Mouse (Mus musculus) liver, embryonic 14.5 days (tissue): ENCODE results near the gene Tubb4a. TPM values are rescaled to one million over a fixed set of nuclear protein-coding genes. Genes with fewer than 3 reads are reported as not detected.

Experiments used
- ATAC-seq: fragments of 200-750 bp; cut with Nextera tagmentation; 2 replicates; pipeline ENCODE4 v1.8.0; 2017; ENCODE audit warnings: moderate number of reproducible peaks, mild to moderate bottlenecking, moderate library complexity; ENCODE audit not compliant: insufficient read depth
- DNase-seq, 3 experiments: peaks; one replicate each; pipeline ENCODE4 v3.0.0-alpha.2; 2012 to 2013; ENCODE audit warnings: low read depth in 3 of 3, low spot score in 3 of 3
- H3K27ac ChIP-seq: fragments of 300-500 bp; sonication (generic); 2 replicates; pipeline ENCODE4 v1.5.1; 2014; ENCODE audit warnings: moderate library complexity, mild to moderate bottlenecking, control low read depth, inconsistent platforms
- H3K27me3 ChIP-seq: fragments of 300-500 bp; sonication (generic); 2 replicates; pipeline ENCODE4 v1.6.1; 2014; ENCODE audit warnings: mild to moderate bottlenecking, low read length, moderate library complexity; ENCODE audit not compliant: control insufficient read depth, insufficient read depth
- H3K36me3 ChIP-seq: fragments of 300-500 bp; sonication (generic); replicated peaks from 2 replicates; pipeline ENCODE4 v1.6.1; 2014; ENCODE audit warnings: low read depth; ENCODE audit not compliant: control insufficient read depth, insufficient read depth
- H3K4me1 ChIP-seq, 2 experiments: fragments of 200-500 bp in 1 of 2; fragments of 300-500 bp in 1 of 2; sonication (generic) in 1 of 2; replicated peaks; 2 replicates each; pipeline ENCODE4 v1.6.1; 2012 to 2014; ENCODE audit warnings: antibody characterized with exemption in 1 of 2, inconsistent platforms in 1 of 2, low read length in 1 of 2; ENCODE audit not compliant: control insufficient read depth in 2 of 2, insufficient read depth in 2 of 2
- H3K4me2 ChIP-seq: fragments of 300-500 bp; sonication (generic); 2 replicates; pipeline ENCODE4 v1.6.1; 2014; ENCODE audit warnings: low read depth, mild to moderate bottlenecking, control low read depth, moderate library complexity
- H3K4me3 ChIP-seq, 2 experiments: fragments of 200-500 bp in 1 of 2; fragments of 300-500 bp in 1 of 2; sonication (generic) in 1 of 2; 2 replicates each; pipeline ENCODE4 v1.5.1; 2012 to 2014; ENCODE audit warnings: low read depth in 2 of 2, low read length in 2 of 2, mild to moderate bottlenecking in 2 of 2, control low read depth in 1 of 2, inconsistent platforms in 1 of 2, moderate library complexity in 1 of 2; ENCODE audit not compliant: insufficient read depth in 1 of 2
- H3K9ac ChIP-seq: fragments of 300-500 bp; sonication (generic); replicated peaks from 2 replicates; pipeline ENCODE4 v1.6.1; 2014; ENCODE audit warnings: mild to moderate bottlenecking, control low read depth, moderate library complexity
- H3K9me3 ChIP-seq: fragments of 300-500 bp; sonication (generic); 2 replicates; pipeline ENCODE4 v1.6.1; 2016; ENCODE audit warnings: low read length, mixed read lengths; ENCODE audit not compliant: control insufficient read depth
- CTCF ChIP-seq: IDR thresholded peaks from 2 replicates; pipeline ENCODE4 v1.5.1; 2016; ENCODE audit warnings: antibody characterized with exemption, low read depth, control low read depth
- EP300 ChIP-seq: IDR thresholded peaks from 2 replicates; pipeline ENCODE4 v1.6.1; 2016; ENCODE audit warnings: antibody characterized with exemption, low read depth
- WGBS: fragments of 180-500 bp; shearing (Covaris S2); extraction: QIAGEN DNeasy Blood & Tissue Kit; methylation state at CpG from one replicate; pipeline ENCODE4 v1.1.7; 2014; ENCODE audit not compliant: insufficient replicate concordance; 5-methylcytosine and 5-hydroxymethylcytosine counted together
- polyA plus RNA-seq, 2 experiments: library from polyadenylated mRNA; depleted of rRNA in 1 of 2; stranded (reverse) in 1 of 2; unstranded in 1 of 2; fragments of >200 nt; fragmentation: Nextera tagmentation in 1 of 2; extraction: Ambion mirVana in 1 of 2; gene quantifications; 2 replicates each; pipeline versions ENCODE4 v1.2.1 to v1.2.3; 2012 to 2014

The Tubb4a gene
- polyA plus RNA-seq, 2 experiments = 0.14 to 0.22 TPM

- WGBS = 63% methylated on average over 7 of the region's 7 CpGs
- Histone ChIP-seq H3K9me3 (no peaks in the 10 kb centered on the region), H3K4me3 (no peak overlapping the region), H3K36me3 (no peaks in the 10 kb centered on the region), H3K9ac (no peak overlapping the region), H3K4me2 (no peak overlapping the region), H3K27me3 (peaks cover 16% of the 10 kb centered on the region), H3K4me1 (peaks cover 0 to 2% of the 10 kb centered on the region in 2 experiments; a peak in 1 of 4 replicates), H3K27ac (no peak overlapping the region)
- DNase-seq = no peak
- no peak for ATAC-seq
- TF ChIP-seq EP300 (no peak), CTCF (no peak)
Observed at GRCm38 (mm10) chr17:57108040-57108665, 20.6 kb upstream of the Tubb4a start.

- TF ChIP-seq EP300 = no peak
- no peak for TF ChIP-seq CTCF
- Histone ChIP-seq H3K9me3 (no peaks in the 10 kb centered on the region), H3K27me3 (peaks cover 16% of the 10 kb centered on the region), H3K4me3 (no peak overlapping the region), H3K36me3 (no peaks in the 10 kb centered on the region), H3K27ac (no peak overlapping the region), H3K9ac (no peak overlapping the region), H3K4me2 (no peak overlapping the region), H3K4me1 (peaks cover 0 to 2% of the 10 kb centered on the region in 2 experiments; a peak in 1 of 4 replicates)
- ATAC-seq (no peak), DNase-seq (no peak)
- WGBS = 58% methylated on average over 5 of the region's 5 CpGs
Observed at GRCm38 (mm10) chr17:57107064-57107463, 19.5 kb upstream of the Tubb4a start.

DNA sequence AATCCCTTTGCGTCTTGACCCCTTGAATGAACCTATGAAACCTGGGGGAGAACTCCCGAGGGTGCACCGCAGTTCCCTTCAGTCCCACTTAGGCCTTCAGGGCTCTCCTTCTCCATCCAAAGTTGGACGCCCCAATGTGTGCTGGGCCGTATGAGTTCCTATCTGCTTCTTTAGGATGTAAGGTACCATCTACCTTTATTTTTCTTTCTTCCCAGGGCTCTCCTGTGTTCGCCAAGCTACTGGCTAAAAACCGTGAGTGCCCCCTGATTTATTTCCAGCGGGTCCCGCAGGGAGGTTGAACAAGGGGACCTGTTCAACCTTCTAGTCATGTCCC is 18.4 kb upstream of the Tubb4a start:
- no peak overlapping the region for H3K27ac ChIP-seq
- ATAC-seq (no peak), DNase-seq (no peak)
- H3K9me3 ChIP-seq = no peaks in the 10 kb centered on the region
- TF ChIP-seq EP300 (no peak), CTCF (no peak)
- H3K9ac ChIP-seq = no peak overlapping the region
- WGBS = 19% methylated on average over 9 of the region's 9 CpGs
- peaks cover 16% of the 10 kb centered on the region for H3K27me3 ChIP-seq
- peak overlapping the region; percentile 53 to 68; a peak in 3 of 4 replicates for H3K4me3 ChIP-seq
- peak overlapping the region; percentile 69 for H3K4me2 ChIP-seq
- no peaks in the 10 kb centered on the region for H3K36me3 ChIP-seq
- peaks cover 0 to 2% of the 10 kb centered on the region in 2 experiments; a peak in 1 of 4 replicates for H3K4me1 ChIP-seq

DNA sequence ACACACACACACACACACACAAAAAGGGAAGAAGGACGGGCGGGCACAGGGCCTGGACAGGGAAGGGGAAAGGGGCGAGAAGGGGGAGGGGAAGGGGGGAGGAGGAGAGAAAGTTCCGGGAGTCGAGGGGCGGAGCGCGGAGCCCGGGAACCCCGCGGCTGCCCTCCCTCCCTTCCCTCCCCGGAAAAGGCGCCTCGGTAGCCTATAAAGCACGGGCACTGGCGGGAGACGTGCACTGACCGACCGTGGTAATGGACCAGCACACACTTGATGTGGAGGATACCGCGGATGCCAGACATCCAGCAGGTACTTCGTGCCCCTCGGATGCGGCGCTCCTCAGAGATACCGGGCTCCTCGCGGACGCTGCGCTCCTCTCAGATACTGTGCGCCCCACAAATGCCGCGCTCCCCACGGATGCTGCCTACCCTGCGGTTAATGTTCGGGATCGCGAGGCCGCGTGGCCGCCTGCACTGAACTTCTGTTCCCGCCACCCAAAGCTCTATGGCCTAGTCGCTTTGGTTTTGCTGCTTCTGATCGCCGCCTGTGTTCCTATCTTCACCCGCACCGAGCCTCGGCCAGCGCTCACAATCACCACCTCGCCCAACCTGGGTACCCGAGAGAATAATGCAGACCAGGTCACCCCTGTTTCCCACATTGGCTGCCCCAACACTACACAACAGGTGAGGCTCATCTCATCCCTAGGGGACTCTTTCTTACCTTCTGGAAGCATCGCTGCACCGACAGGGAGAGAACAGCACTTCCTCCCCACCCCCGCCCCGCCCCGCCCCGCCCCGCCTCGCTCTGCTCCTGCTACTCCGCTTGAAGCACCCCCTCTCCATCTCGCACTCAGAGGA is 17.8 kb upstream of the Tubb4a start, which contains the start of gene Tnfsf9:
Tnfsf9 (plus strand) TSS at position 145 of the 854 bp plus-strand sequence.
- ATAC-seq (peak; percentile 45; the same call in 1 of the 2 replicates), DNase-seq (no peak)
- Histone ChIP-seq H3K9me3 (no peaks in the 10 kb centered on the region), H3K9ac (peak within 1 kb of the TSS; percentile 28; the same call in 1 of the 2 replicates), H3K4me3 (peak within 1 kb of the TSS; percentile 53 to 68), H3K36me3 (no peaks in the 10 kb centered on the region), H3K27ac (no peak within 1 kb of the TSS), H3K4me2 (peak within 1 kb of the TSS; percentile 69), H3K4me1 (peaks cover 0 to 2% of the 10 kb centered on the region in 2 experiments; a peak in 1 of 4 replicates), H3K27me3 (peaks cover 16% of the 10 kb centered on the region)
- WGBS = under 1% methylated on average over 57 of the region's 61 CpGs
- TF ChIP-seq EP300 (no peak), CTCF (no peak)

GRCm38 (mm10) chr17:57104496-57104895 is 16.9 kb upstream of the Tubb4a start:
- 23% methylated on average over 4 of the region's 4 CpGs for WGBS
- H3K27ac ChIP-seq = no peak overlapping the region
- no peak for ATAC-seq
- peaks cover 16% of the 10 kb centered on the region for H3K27me3 ChIP-seq
- H3K9me3 ChIP-seq = no peaks in the 10 kb centered on the region
- TF ChIP-seq CTCF = no peak
- TF ChIP-seq EP300 = no peak
- peaks cover 0 to 6% of the 10 kb centered on the region in 2 experiments; a peak in 1 of 4 replicates for H3K4me1 ChIP-seq
- H3K36me3 ChIP-seq = no peaks in the 10 kb centered on the region
- DNase-seq = no peak
- no peak overlapping the region; a peak in 1 of 4 replicates for H3K4me3 ChIP-seq
- H3K9ac ChIP-seq = no peak overlapping the region
- H3K4me2 ChIP-seq = peak overlapping the region; percentile 69
